Mouse (Mus musculus) testis, adult 2 months (tissue): ENCODE measurements at regions not wholly inside any gene's neighbourhood (a gene's known extent, or its start where the extent isn't known, plus 50 kb on each side); places are given as distances from the start of the nearest gene placed in this dataset.

Source experiments
- CTCF ChIP-seq: fragments of 200-500 bp; IDR thresholded peaks from 2 replicates; pipeline ENCODE4 v1.5.1; 2012; ENCODE audit warnings: low read depth, mild to moderate bottlenecking, inconsistent platforms, low read length, moderate library complexity; ENCODE audit not compliant: control insufficient read depth, insufficient read depth, insufficient replicate concordance
- POLR2A ChIP-seq: fragments of 200-500 bp; IDR thresholded peaks from 2 replicates; pipeline ENCODE4 v1.6.1; 2012; ENCODE audit warnings: low read depth, mild to moderate bottlenecking, inconsistent platforms, low read length, moderate library complexity; ENCODE audit not compliant: control insufficient read depth

DNA sequence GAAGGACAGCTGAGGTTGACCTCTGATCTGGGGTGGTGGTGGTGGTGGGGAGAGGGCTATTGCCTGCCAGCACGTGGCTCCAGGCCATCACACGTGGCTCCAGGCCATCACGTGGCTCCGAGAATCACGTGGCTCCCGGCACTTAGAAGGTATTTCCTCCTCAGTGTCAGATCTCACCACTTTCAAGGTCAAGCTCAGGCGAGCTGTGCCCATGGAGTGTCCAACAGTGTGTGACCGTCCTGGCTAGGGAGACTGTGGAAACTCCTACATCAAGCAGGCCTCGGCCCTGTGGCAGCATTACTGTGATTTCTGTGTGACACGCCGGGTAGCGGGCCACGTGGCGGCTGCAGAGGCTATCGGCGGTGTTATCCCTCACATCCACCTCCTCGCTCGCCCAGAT, 111.8 kb upstream of the Kcng1 start:
- no peak for TF ChIP-seq CTCF
- no peak for TF ChIP-seq POLR2A
